17 mouse cellular contexts compared by ENCODE assay signal in the genomic region with DNA sequence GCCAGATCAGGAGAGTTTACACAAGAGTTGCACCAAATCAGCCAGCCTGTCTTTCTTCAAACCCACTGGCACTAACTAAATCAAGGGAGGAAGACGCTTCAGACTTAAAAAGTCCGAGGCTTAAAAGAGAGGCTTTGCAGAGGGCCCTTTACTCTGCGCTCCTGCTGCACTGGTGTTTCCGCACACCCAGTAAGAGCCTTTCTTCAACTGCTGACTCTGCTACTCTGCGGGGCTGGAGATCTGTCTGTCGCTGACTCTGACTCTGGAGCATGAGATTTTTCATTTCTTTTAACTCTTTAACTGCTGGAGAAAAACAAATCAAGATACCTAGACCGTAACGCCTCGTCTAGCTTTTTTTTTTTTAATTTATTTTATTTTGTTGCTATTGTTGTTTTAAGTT. TPM values are rescaled to one million over a fixed set of nuclear protein-coding genes. Genes with fewer than 3 reads are reported as not detected.
DNase-seq lines count a peak whose midpoint lies in the region; ATAC-seq and TF ChIP-seq lines count a peak whose summit lies in the region.
"Had no signal": no experiment of that assay in that cellular context is flagged by ENCODE, and none has a peak within 500 bp of the region (broad histone marks: within the 10 kb centered on the region; RNA-seq: fewer than 3 reads in every experiment).

No protein-coding gene starts in this region.

- TF ChIP-seq CTCF in gastrocnemius, adult 2 months (IDR thresholded peaks at IDR 0.05) = no peak
- TF ChIP-seq CTCF in left cerebral cortex, adult 2 months (IDR thresholded peaks at IDR 0.05) = no peak

- intact Hi-C loops in gastrocnemius, adult 2 months (cut with DNase I) = no loop called here
- intact Hi-C loops in left cerebral cortex, adult 2 months (cut with DNase I) = no loop called here

- H3K4me3 ChIP-seq in gastrocnemius, adult 2 months = no peak overlapping the region
- H3K4me3 ChIP-seq in left cerebral cortex, adult 2 months = no peak overlapping the region
- H3K4me3 ChIP-seq in embryonic facial prominence, embryonic 12.5 days = no peak overlapping the region
- H3K4me3 ChIP-seq in liver, embryonic 12.5 days = no peak overlapping the region
- H3K4me3 ChIP-seq: erythroblast, embryonic 14.5 days had no signal

- H3K36me3 ChIP-seq in embryonic facial prominence, embryonic 12.5 days = no peaks in the 10 kb centered on the region
- no peaks in the 10 kb centered on the region for H3K36me3 ChIP-seq in liver, embryonic 12.5 days

- no peak overlapping the region for H3K9ac ChIP-seq in embryonic facial prominence, embryonic 12.5 days
- H3K9ac ChIP-seq in liver, embryonic 12.5 days = no peak overlapping the region

- no peaks in the 10 kb centered on the region for H3K27me3 ChIP-seq in embryonic facial prominence, embryonic 12.5 days
- no peaks in the 10 kb centered on the region for H3K27me3 ChIP-seq in liver, embryonic 12.5 days (replicated peaks)

- 0 out of 2 replicates have a peak, but pooled peaks have one; percentile 68 for ATAC-seq in embryonic facial prominence, embryonic 12.5 days (ENCODE audit: insufficient number of reproducible peaks, insufficient read depth, low FRiP score, low TSS enrichment)
- no peak for ATAC-seq in liver, embryonic 12.5 days

- no peak for DNase-seq in gastrocnemius, adult 2 months
- DNase-seq in gastrocnemius, postnatal 25 days = no peak
- DNase-seq in left cerebral cortex, adult 2 months (ENCODE audit: extremely low spot score in 1 of 2, low spot score in 2 of 2) = no peak
- no peak for DNase-seq in left cerebral cortex, adult 11 months (ENCODE audit: low spot score)
- DNase-seq in thymus, postnatal 36 days = no peak
- DNase-seq in ovary, postnatal 10 days (ENCODE audit: low spot score) = no peak
- DNase-seq: adrenal gland, adult 8-10 months; cerebellum, adult 11-12 months; gastrocnemius, postnatal 14 days; heart, postnatal 14 days; lung, postnatal 14 days; spleen, adult 18-20 months had no signal

- H3K4me2 ChIP-seq in embryonic facial prominence, embryonic 12.5 days (replicated peaks) = no peak overlapping the region
- no peak overlapping the region for H3K4me2 ChIP-seq in liver, embryonic 12.5 days

- peaks cover 26% of the 10 kb centered on the region; the same call in 1 of the 2 replicates for H3K4me1 ChIP-seq in embryonic facial prominence, embryonic 12.5 days
- H3K4me1 ChIP-seq in liver, embryonic 12.5 days = 0 out of 2 replicates have a peak, but pooled peaks cover 7% of the 10 kb centered on the region

- H3K27ac ChIP-seq in gastrocnemius, adult 2 months = peak overlapping the region; percentile 95
- peak overlapping the region; percentile 91 for H3K27ac ChIP-seq in left cerebral cortex, adult 2 months
- H3K27ac ChIP-seq in embryonic facial prominence, embryonic 12.5 days = peak overlapping the region; percentile 70
- H3K27ac ChIP-seq in liver, embryonic 12.5 days = peak overlapping the region; percentile 43; the same call in 1 of the 2 replicates

- H3K9me3 ChIP-seq in embryonic facial prominence, embryonic 12.5 days = no peaks in the 10 kb centered on the region
- no peaks in the 10 kb centered on the region for H3K9me3 ChIP-seq in liver, embryonic 12.5 days (replicated peaks)

- WGBS in embryonic facial prominence, embryonic 12.5 days = 40% methylated on average over 9 of the region's 9 CpGs
- WGBS in liver, embryonic 12.5 days (ENCODE audit: insufficient replicate concordance) = 54% methylated on average over 9 of the region's 9 CpGs

RNA-seq across cellular contexts. Expression of gene Fxyd3, which starts 7.6 kb away (rescaled TPM):
- 1 to 10 TPM; 1.2 to 1.4 TPM for total RNA-seq in gastrocnemius, adult 2 months (2021)
- 1 to 10 TPM; 1.7 to 3.2 TPM for total RNA-seq in gastrocnemius, postnatal 25 days (2021)
- total RNA-seq in left cerebral cortex, adult 2 months (2021) = not detected
- polyA plus RNA-seq in embryonic facial prominence, embryonic 12.5 days (2016; fragmentation: Nextera tagmentation; extraction: Ambion mirVana) = 16.6 and 19.2 TPM in 2 replicates
- polyA plus RNA-seq in liver, embryonic 12.5 days (2016; fragmentation: Nextera tagmentation; extraction: Ambion mirVana) = 0.67 and 0.86 TPM in 2 replicates
- total RNA-seq: monocyte, adult 5-6 weeks had no signal
- polyA plus RNA-seq: erythroblast, embryonic 14.5 days had no signal

RNA-seq across cellular contexts. Expression of gene Lgi4, which starts 25.0 kb away (rescaled TPM):
- 1 to 10 TPM; 2.4 to 3.3 TPM for total RNA-seq in gastrocnemius, adult 2 months (2021)
- 1 to 10 TPM; 4.1 to 5.4 TPM for total RNA-seq in gastrocnemius, postnatal 25 days (2021)
- total RNA-seq in left cerebral cortex, adult 2 months (2021) = 10 to 100 TPM; 28.9 to 34.1 TPM
- polyA plus RNA-seq in embryonic facial prominence, embryonic 12.5 days (2016; fragmentation: Nextera tagmentation; extraction: Ambion mirVana) = 1.5 and 2.0 TPM in 2 replicates
- polyA plus RNA-seq in liver, embryonic 12.5 days (2016; fragmentation: Nextera tagmentation; extraction: Ambion mirVana) = 0.06 and 0.19 TPM in 2 replicates
- polyA plus RNA-seq: erythroblast, embryonic 14.5 days had no signal

RNA-seq across cellular contexts. Expression of gene Fxyd1, which starts 27.1 kb away (rescaled TPM):
- 1,000 to 10,000 TPM in 1 of 2 experiments, 100 to 1,000 TPM in 1; 944 to 1,010 TPM for total RNA-seq in gastrocnemius, adult 2 months (2021)
- 1,000 to 10,000 TPM; 1,050 to 1,262 TPM for total RNA-seq in gastrocnemius, postnatal 25 days (2021)
- total RNA-seq in left cerebral cortex, adult 2 months (2021) = 10 to 100 TPM; 72.8 to 79.1 TPM
- 24.2 and 31.1 TPM in 2 replicates for polyA plus RNA-seq in embryonic facial prominence, embryonic 12.5 days (2016; fragmentation: Nextera tagmentation; extraction: Ambion mirVana)
- 28.2 and 28.3 TPM in 2 replicates for polyA plus RNA-seq in liver, embryonic 12.5 days (2016; fragmentation: Nextera tagmentation; extraction: Ambion mirVana)
- total RNA-seq: monocyte, adult 5-6 weeks had no signal

RNA-seq across cellular contexts. Expression of gene Hpn, which starts 30.9 kb away (rescaled TPM):
- 10 to 100 TPM; 14.0 to 15.9 TPM for total RNA-seq in gastrocnemius, adult 2 months (2021)
- 10 to 100 TPM; 15.5 to 17.3 TPM for total RNA-seq in gastrocnemius, postnatal 25 days (2021)
- total RNA-seq in left cerebral cortex, adult 2 months (2021) = 1 to 10 TPM; 2.5 to 8.3 TPM
- 3.7 and 4.2 TPM in 2 replicates for polyA plus RNA-seq in embryonic facial prominence, embryonic 12.5 days (2016; fragmentation: Nextera tagmentation; extraction: Ambion mirVana)
- 33.2 and 36.2 TPM in 2 replicates for polyA plus RNA-seq in liver, embryonic 12.5 days (2016; fragmentation: Nextera tagmentation; extraction: Ambion mirVana)
- polyA plus RNA-seq: C2C12 had no signal

RNA-seq across cellular contexts. Expression of gene Fxyd7, which starts 32.9 kb away (rescaled TPM):
- 1 to 10 TPM; 1.4 to 1.6 TPM for total RNA-seq in gastrocnemius, adult 2 months (2021)
- total RNA-seq in gastrocnemius, postnatal 25 days (2021) = 1 to 10 TPM; 1.9 to 2.1 TPM
- 100 to 1,000 TPM; 174 to 184 TPM for total RNA-seq in left cerebral cortex, adult 2 months (2021)
- polyA plus RNA-seq in embryonic facial prominence, embryonic 12.5 days (2016; fragmentation: Nextera tagmentation; extraction: Ambion mirVana) = 26.0 and 36.0 TPM in 2 replicates
- 0.45 and 0.55 TPM in 2 replicates for polyA plus RNA-seq in liver, embryonic 12.5 days (2016; fragmentation: Nextera tagmentation; extraction: Ambion mirVana)
- total RNA-seq: monocyte, adult 5-6 weeks had no signal
- polyA plus RNA-seq: C2C12; erythroblast, embryonic 14.5 days had no signal

Comparison
In these comparisons a context has a peak if more than half of its experiments do, and no peak if none do; other contexts are left out.
1. H3K27ac ChIP-seq: peak in every context shown above with its lines; median percentile 95 in gastrocnemius, adult 2 months; 91 in left cerebral cortex, adult 2 months; 70 in embryonic facial prominence, embryonic 12.5 days; 43 in liver, embryonic 12.5 days.
2. RNA of gene Lgi4, which starts 25.0 kb away (total RNA-seq): 28.9 to 34.1 TPM in left cerebral cortex, adult 2 months; 4.1 to 5.4 TPM in gastrocnemius, postnatal 25 days and 2.4 to 3.3 TPM in gastrocnemius, adult 2 months; every median in the first group is over 4 times any median in the second.
3. RNA of gene Fxyd1, which starts 27.1 kb away (total RNA-seq): 1,050 to 1,262 TPM in gastrocnemius, postnatal 25 days and 944 to 1,010 TPM in gastrocnemius, adult 2 months; 72.8 to 79.1 TPM in left cerebral cortex, adult 2 months; every median in the first group is over 10 times any median in the second.